Mouse (Mus musculus) embryo, embryonic 10 days (tissue): ENCODE results near the gene Nhlrc1.

Source experiments
- DNase-seq: peaks from one replicate; pipeline ENCODE4 v3.0.0-alpha.2; 2015; ENCODE audit warnings: low spot score

Nhlrc1 gene

DNA sequence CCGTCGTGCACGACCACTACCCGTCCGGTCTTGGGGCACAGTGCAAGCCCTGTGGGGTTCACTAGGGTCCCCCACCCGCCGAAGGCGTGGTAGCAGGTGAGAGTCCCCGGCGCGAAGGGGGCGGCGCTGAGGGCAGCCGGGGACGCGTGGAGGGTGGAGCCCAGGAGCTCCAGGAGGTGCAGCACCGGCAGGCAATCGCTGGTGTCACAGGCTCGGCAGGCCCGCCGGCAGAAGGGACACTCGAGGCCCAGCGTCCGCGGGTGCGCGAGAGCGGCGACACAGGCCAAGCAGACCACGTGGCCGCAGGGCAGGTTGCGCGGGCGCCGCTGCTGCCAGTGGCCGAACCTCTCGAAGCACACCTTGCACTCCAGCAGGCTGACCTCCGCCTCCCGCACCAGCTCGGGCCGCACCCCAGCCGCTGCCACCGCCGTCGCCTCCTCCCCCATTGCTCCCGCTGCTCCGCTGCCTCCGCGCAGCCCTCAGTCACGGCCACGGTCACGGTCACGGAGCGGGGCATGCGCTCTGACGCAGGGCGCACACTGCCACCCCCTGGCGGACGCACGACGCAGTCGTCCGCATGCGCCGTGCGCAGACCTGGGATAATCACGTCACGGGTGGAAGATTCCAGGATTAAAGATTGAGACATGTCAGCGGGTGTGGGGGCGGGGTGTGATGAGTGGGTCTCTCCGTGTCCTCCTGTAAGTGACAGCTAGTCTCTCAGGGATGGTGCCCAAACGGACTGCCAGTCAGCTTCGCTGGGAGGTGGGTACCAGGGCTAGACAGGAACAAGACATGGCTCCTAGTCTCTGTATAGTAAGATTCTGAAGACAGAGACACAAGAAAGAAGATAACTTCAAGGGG is at the start of gene Nhlrc1:
Gene Nhlrc1, minus strand, starts transcription at position 517 of the 861 bp plus-strand sequence.
- DNase-seq: peak; percentile 84

- no peak for DNase-seq
Measured at GRCm38 (mm10) chr13:47063985-47064760, 49.5 kb upstream of the Nhlrc1 start.

DNA sequence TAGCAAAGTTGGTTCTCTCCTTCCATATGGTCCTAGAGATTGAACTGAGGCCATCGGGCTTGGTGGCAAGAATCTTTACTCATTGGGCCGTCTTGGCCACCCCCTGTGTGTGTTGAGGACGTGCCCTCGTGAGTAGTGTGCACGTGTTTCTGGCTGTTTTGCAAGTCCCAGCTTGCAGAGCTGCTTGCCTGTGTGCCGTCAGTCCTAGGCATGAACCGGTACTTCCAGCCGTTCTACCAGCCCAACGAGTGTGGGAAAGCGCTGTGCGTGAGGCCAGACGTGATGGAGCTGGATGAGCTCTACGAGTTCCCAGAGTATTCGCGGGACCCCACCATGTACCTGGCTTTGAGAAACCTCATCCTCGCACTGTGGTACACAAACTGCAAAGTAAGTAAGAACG is 48.1 kb upstream of the Nhlrc1 start:
- DNase-seq: no peak

DNA sequence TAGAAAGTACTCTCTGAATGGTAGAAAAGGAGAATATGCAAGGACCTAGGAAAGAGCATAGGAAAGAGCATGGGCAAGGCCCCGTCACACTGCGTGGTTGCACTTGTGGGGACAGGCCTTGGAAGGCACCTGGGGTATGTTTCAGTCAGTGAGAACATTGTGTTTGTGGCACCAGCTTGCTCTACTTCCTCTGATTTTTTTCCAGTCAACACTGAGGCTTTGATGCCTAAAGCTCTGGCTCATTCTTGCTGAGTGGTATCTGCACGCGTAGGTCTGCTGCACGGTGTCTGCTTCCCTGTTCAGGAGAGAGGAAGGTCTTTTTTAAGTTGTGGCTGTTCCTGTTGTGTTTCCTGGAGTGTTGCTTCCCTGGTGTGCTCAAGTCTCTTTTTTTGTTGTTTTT is 42.1 kb upstream of the Nhlrc1 start:
- no peak for DNase-seq

GRCm38 (mm10) chr13:47056126-47056525 is 41.5 kb upstream of the Nhlrc1 start:
- DNase-seq: no peak

DNA sequence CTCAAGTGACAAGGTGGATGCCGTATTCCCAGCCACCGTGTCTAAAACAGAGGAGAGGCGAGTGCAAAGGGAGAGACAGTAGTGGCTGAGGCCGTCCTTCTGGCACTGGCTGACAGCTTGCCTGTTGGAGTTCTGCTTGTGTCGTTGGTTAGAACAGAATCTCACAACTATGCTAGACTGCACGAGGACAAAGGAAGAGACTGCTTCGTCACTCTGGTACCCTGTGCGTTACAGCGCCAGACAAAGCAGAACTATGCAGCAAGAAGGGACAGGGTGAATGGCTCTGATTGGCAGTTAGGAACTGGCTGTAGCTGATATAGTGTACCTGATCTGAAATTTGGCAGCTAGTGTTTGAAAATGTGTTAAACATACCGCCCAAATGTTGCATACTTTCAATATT is 39.3 kb upstream of the Nhlrc1 start:
- peak; percentile 48 for DNase-seq

- DNase-seq: no peak
Measured at GRCm38 (mm10) chr13:47050009-47050408, 35.4 kb upstream of the Nhlrc1 start.

DNA sequence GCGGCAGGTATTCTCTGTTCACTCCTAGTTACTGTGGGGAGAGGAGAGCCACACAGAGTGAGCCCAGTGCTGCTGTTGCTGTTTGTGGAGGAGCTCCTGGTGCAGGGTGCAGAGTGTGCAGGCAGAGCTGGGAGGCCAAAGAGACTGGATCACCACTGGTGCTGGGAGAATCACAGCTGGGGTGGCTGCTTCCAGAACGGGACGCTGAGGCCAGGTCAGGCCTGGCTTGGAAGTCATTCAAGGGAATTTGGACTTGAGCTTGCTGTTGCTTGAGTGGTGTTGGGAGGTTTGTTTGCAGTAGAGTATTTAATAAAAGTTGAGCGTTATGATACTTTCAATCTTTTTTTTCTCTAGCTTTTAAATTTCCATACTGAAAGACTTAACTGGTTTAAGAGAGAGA is 33.3 kb upstream of the Nhlrc1 start:
- no peak for DNase-seq

- peak; percentile 20 for DNase-seq
Measured at GRCm38 (mm10) chr13:47044617-47044947, 29.9 kb upstream of the Nhlrc1 start, which contains the start of gene Tpmt. Tpmt (minus strand) TSS chr13:47044737.

DNA sequence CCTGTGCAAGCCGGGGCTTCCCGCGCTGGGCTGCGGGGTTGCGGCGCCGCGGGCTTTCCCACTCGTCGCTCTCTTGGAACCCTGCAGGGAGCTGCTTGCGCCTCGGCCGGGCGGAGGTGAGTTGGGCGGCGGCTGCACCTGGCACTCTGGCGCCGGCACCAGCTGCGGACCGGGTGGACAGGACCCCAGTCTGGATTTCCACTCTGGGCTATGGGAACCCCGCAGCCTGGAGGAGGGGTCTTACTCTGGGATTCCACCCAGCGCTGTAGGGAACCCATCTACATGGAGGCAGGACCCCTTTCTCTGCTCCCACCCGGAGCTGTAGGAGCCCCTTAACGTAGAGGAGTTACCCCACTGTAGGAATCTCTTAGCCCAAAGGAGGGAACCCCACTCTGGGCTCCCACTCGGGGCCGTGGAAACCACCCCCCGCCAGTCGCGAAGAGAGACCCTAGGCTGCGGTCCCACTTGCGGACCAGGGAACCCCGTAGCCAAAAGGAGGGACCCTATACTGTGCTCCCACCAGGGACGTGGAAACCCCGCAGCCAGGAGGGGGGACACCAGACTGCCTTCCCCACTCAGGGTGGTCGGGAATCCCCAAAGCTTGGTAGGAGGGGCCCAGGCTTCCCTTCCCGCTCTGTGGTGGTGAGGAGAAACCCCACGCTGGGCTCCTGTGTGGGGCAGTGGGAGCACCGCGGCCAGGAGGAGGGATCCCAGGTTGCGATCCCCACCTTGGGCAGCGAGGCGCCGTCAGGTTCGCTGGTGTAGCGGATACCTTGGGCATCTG is 29.4 kb upstream of the Nhlrc1 start:
- peak; percentile 32 for DNase-seq

GRCm38 (mm10) chr13:47043030-47043680 is 28.5 kb upstream of the Nhlrc1 start, which contains the start of gene Kdm1b:
Kdm1b (plus strand) TSS chr13:47043499.
- peak; percentile 96 for DNase-seq

- DNase-seq: no peak
Measured at GRCm38 (mm10) chr13:47042024-47042633, 27.5 kb upstream of the Nhlrc1 start.

- DNase-seq: no peak
Measured at GRCm38 (mm10) chr13:47040061-47040460, 25.4 kb upstream of the Nhlrc1 start.

DNA sequence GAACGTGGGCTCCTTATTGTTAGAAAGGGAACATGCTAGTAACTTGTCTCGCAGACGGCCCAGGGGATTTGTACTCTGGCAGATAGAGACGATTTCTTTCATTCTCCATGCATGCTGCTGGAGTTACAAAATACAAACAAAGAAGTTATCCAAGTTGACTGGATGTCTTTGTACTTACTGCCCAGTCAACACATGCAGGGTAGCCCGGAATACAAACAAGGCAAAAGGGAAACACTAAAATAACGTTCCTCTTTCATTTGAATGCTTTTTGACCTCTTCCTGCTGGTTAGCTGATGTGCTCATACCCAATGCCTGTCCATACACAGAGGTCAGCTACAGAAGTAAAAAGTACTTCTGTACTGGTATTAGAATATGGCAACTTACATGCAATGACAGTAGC is 23.3 kb upstream of the Nhlrc1 start:
- DNase-seq: no peak

DNA sequence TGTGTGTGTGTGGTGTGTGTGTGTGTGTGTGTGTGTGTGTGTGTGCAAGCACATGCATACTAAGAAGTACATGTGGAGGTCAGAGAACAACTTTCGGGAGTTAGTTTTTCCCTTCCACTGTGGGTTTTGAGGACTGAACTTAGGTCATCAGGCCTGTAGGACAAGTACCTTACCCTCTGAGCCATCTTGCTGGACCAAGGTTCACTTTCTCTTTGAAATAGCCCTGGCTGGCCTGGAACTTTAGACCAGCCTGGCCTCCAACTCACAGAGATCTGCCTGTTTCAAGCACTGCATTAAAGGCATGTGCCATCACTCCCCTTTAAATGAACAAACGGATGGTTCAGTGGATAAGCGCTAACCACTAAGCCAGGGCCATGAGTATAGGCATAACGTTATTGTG is 19.0 kb upstream of the Nhlrc1 start:
- no peak for DNase-seq

- DNase-seq: no peak
Measured at GRCm38 (mm10) chr13:47030376-47031107, 15.9 kb upstream of the Nhlrc1 start.

GRCm38 (mm10) chr13:47020798-47021197 is 6.1 kb upstream of the Nhlrc1 start:
- DNase-seq: no peak

- DNase-seq: no peak
Measured at GRCm38 (mm10) chr13:47019774-47020173, 5.1 kb upstream of the Nhlrc1 start.

- DNase-seq: peak; percentile 76
Measured at GRCm38 (mm10) chr13:47017259-47017658, 2.6 kb upstream of the Nhlrc1 start.

DNA sequence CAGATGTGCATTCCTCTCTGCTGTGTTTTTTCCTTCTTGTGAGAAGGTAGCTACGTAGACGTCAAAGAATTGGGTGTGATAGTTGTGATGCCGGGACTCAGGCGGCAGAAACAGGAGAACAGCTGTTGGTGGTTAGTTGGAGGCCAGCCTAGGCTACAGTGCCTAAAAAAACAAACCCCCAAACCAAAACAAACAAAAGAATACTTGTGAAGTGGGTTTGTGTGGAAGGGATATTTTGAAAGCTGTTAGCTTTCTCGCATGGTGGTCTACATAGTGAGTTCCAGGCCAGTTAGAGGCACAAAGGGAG is 498 bp upstream of the Nhlrc1 start:
- DNase-seq: no peak

DNA sequence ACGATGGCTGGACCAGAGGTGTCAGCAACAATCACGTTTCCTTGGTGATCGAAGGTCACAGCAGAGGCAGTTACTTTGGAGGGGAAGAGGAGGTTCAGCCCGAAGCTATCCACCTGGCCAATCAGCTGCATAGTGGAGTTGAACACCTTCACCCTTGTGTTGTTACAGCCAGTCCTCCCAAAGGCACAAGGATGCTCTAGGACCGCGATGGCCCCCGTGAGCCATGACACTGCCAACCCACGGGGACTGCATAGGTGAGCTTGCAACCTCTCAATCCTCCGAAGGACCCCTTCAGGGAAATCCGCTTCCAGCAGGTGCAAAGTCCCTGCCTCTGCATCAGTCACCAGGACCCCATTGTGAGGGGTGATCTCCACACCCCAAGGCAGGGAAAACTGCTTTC is 910 bp downstream of the Nhlrc1 start:
- DNase-seq: no peak
